Mouse (Mus musculus): Measurements from ENCODE around the gene Snrnp27.
A peak's percentile ranks its signal among the peaks of the same experiment; 100 is the strongest.

DNA sequence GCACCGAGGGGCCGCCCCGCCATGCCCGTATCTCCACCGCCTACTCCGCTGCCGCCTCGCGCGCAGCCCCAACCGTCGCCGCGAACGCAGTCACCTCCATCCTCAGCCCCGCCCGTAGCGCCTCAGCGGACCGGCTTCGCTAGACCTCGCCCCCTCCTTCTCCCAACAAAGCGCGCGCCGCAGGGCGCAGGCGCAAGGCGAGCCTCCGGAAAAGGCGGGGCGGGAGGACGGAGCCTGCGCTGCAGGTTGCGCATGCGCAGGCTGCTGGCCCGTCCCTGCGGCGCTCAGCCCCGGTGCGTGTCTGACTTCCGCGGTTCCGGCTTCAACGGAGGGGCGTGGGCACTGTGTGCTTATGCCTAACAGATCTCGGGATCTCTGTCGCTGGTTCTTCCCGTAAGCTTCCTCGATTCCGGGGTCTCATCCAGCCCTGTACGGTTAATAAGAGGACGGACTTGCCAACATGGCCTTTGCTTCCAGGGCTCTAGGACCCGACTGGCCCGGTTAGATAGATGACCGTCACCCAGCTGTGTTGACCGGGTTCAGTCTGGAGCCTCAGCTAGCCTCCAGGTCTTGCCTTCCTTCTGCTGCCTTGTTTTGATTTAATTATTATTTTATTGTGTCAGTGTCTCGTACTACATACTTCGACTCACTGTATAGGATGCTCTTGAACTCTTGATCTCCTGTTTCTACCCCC, 49.0 kb upstream of the Snrnp27 start, which contains the start of gene Gmcl1:
- TF ChIP-seq CTCF (IDR thresholded peaks at IDR 0.05) (no peak), POLR2A (IDR thresholded peaks at IDR 0.05; ENCODE audit: insufficient read depth, low read depth, low read length) (peak; percentile 87), EP300 (IDR thresholded peaks at IDR 0.05; ENCODE audit: insufficient read depth, low read depth, low read length) (peak; percentile 74; the same call in 1 of the 2 replicates)

Data from heart, adult 2 months (tissue).